Mouse (Mus musculus) monocyte, adult 2 months (primary cell): ENCODE results near the gene Samd4b.
"Not testable (repeated sequence)": the region's sequence is repeated elsewhere in the genome, so short reads cannot be mapped to it uniquely, and the experiment has no call there.

Experiments
- DNase-seq, 2 experiments: peaks; one replicate each; pipeline ENCODE4 v3.0.0; 2022; ENCODE audit warnings: low spot score in 2 of 2, low read depth in 1 of 2

Samd4b gene

GRCm38 (mm10) chr7:28510405-28510974, 87.5 kb downstream of the Samd4b start, which contains the start of gene Ifnl2:
Gene Ifnl2 (minus strand): TSS chr7:28510455.
- not testable (repeated sequence) for DNase-seq

GRCm38 (mm10) chr7:28509121-28509520, 88.8 kb downstream of the Samd4b start:
- not testable (repeated sequence) for DNase-seq

GRCm38 (mm10) chr7:28505585-28505984, 92.4 kb downstream of the Samd4b start:
- DNase-seq = no peak

DNA sequence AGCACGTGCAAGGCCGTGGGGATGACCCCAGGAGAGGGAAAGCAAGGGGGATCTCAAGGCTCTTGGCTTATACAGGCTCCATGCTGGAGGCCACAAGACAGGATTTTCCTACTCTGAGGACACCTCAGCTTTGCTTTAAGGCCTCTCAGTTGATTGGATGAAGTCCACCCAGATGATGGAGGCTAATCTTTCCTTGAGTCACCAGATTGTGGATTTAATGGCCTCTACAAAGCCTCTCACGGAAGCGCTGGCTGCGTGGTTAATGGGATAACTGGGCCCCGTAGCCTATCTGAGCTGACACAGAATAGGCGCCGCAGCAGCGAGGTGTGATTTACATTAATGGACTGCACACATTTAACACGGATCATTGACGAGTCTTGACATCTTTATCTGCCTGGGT, 102.5 kb downstream of the Samd4b start:
- no peak for DNase-seq

DNA sequence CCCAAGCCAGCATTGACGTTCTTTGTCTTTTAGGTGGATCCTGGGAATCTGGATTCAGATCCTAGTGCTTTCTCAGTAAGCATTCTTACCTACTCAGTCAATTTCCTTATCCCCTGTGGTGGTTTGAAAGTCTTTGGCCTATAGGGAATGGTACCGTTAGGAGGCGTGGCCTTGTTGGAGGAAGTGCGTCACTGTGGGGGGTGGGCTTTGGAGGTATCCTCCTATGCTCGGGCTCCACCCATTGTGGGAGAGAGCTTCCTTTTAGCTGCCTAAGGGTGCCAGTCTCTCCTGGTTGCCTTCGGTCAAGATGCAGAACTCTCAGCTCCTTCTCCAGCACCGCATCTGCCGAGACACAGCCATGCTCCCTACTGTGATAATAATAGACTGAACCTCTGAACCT, 105.6 kb downstream of the Samd4b start:
- DNase-seq = no peak

GRCm38 (mm10) chr7:28490903-28491302, 107.0 kb downstream of the Samd4b start:
- DNase-seq = no peak

- no peak for DNase-seq
Observed at GRCm38 (mm10) chr7:28490410-28490809, 107.5 kb downstream of the Samd4b start.

- no peak for DNase-seq
Observed at GRCm38 (mm10) chr7:28488030-28488491, 109.9 kb downstream of the Samd4b start.

DNA sequence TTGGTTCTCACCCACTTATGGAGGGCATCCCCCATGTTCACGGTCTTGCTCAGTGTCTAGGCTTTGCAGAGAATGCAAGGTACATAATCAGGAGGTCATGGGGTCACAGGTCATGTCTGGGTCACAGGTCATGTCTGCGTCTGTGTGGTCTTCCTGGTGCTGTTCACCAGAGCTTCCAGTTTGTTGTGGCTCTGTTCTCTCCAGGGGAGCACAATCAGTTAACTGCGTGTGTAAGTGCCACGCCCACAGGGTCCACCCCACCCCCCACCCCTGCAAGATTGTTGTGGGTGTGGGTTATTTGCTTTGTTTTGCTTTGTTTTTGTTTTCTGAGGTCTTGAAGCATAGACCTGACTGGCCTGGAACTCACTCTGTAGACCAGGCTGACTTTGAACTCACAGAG, 113.8 kb downstream of the Samd4b start:
- DNase-seq = no peak

GRCm38 (mm10) chr7:28482854-28483253, 115.1 kb downstream of the Samd4b start:
- DNase-seq = no peak

DNA sequence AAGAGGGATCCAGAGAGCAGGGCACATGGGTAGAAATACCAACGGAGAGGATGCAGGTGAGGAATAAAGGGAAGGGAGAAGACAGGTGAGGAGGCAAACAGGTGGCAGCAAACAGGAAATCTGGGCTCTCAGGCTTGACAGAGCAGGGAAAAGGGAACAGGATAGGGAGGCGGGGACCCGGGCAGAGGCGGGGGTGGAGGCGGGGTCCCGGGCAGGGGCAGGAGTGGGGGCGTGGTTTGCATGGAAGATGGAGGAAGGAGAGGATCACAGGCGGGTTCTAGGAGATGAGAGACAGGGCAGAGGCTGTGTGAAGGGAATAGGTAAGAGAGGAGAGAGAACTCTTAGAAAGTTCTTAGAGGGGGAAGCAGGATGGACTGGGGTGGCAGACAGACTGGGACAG, 119.1 kb downstream of the Samd4b start:
- DNase-seq = no peak

DNA sequence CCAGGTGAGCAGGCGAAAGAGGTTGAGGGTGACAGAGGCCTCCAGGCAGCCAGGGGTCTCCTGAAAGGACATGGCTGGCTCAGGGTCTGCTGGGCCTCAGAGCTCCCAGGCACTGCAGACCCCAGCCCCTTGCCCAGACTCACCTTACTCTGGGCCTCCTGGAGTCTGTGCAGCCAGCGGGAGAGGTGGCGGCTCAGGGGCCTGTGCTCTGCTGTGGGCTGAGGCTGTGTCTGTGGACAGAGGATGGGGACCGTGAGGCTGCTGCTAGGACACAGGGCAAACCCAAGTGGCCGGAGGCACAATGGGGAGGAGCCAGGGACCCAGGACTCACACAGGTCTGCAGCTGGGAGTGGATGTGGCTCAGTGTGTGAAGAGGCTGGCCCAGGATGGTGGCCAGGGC, 120.6 kb downstream of the Samd4b start:
- DNase-seq = no peak

GRCm38 (mm10) chr7:28476191-28476590, 121.8 kb downstream of the Samd4b start:
- no peak for DNase-seq

GRCm38 (mm10) chr7:28467213-28467751, 130.7 kb downstream of the Samd4b start:
- DNase-seq = no peak

- DNase-seq = no peak
Observed at GRCm38 (mm10) chr7:28466721-28467212, 131.2 kb downstream of the Samd4b start.

- no peak for DNase-seq
Observed at GRCm38 (mm10) chr7:28464416-28465212, 133.3 kb downstream of the Samd4b start.

GRCm38 (mm10) chr7:28462769-28463168, 135.2 kb downstream of the Samd4b start:
- no peak for DNase-seq

DNA sequence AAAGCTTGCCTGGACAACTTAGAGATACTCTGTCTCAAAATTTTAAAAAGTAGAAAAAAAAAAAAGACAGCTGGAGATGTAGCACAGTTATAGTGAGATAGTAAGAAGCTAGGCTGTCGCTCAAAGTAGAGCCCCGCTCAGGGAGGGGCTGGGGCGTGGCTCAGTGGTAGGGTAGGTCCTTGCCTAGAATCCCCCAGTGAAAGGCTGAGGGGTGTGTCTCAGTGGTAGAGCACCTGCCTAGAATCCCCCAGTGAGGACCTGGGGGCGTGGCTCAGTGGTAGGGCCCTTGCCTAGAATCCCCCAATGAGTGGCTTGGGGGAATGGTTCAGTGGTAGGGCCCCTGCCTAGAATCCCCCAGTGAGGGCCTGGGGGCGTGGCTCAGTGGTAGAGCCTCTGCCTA, 137.6 kb downstream of the Samd4b start:
- no peak for DNase-seq

GRCm38 (mm10) chr7:28452361-28453005, 145.5 kb downstream of the Samd4b start:
- no peak for DNase-seq

- DNase-seq = no peak
Observed at GRCm38 (mm10) chr7:28451531-28452360, 146.2 kb downstream of the Samd4b start, which contains the start of gene Lrfn1. Gene Lrfn1 (plus strand): TSS chr7:28451980.
